Mouse (Mus musculus) left cerebral cortex, postnatal 10 days (tissue): ENCODE measurements at regions not wholly inside any gene's neighbourhood (a gene's known extent, or its start where the extent isn't known, plus 50 kb on each side); places are given as distances from the start of the nearest gene placed in this dataset.
A peak's percentile ranks its signal among the peaks of the same experiment; 100 is the strongest.

Experiments
- DNase-seq, 2 experiments: peaks; one replicate each; pipeline ENCODE4 v3.0.0; 2021 to 2022; ENCODE audit warnings: low spot score in 2 of 2, mixed read lengths in 1 of 2; ENCODE audit errors: extremely low spot score in 1 of 2
- intact Hi-C: fragments of 180-260 bp; cut with DNase I; formaldehyde crosslinking; loops from one replicate; pipeline ENCODE4 v1.15.1; 2025

GRCm38 (mm10) chr13:81852309-81852978 is 69.6 kb downstream of the Cetn3 start:
- intact Hi-C loops, result no loop called here
- DNase-seq, result no peak

- intact Hi-C loops, result no loop called here
- peak; percentile 26 to 59 for DNase-seq
Measured at GRCm38 (mm10) chr13:81856072-81856471, 73.2 kb downstream of the Cetn3 start.

GRCm38 (mm10) chr13:81860683-81861082 is 77.8 kb downstream of the Cetn3 start:
- intact Hi-C loops, result no loop called here
- no peak for DNase-seq

- intact Hi-C loops, result no loop called here
- DNase-seq, result peak in 1 of 2 experiments; percentile 27
Measured at GRCm38 (mm10) chr13:81861886-81862600, 79.2 kb downstream of the Cetn3 start.

- DNase-seq, result peak in 1 of 2 experiments; percentile 23
Measured at GRCm38 (mm10) chr13:81871226-81871625, 88.3 kb downstream of the Cetn3 start.

GRCm38 (mm10) chr13:81885879-81886278 is 103.0 kb downstream of the Cetn3 start:
- intact Hi-C loops, result no loop called here
- no peak for DNase-seq

More at GRCm38 (mm10) chr13:81871226-81871625, 88.3 kb downstream of the Cetn3 start:
- intact Hi-C loops, result no loop called here

GRCm38 (mm10) chr13:81930266-81930665 is 147.4 kb downstream of the Cetn3 start:
- DNase-seq, result no peak
- intact Hi-C loops, result no loop called here

GRCm38 (mm10) chr13:81931199-81931598 is 148.3 kb downstream of the Cetn3 start:
- intact Hi-C loops, result no loop called here
- DNase-seq, result no peak

GRCm38 (mm10) chr13:81937061-81937460 is 154.2 kb downstream of the Cetn3 start:
- intact Hi-C loops, result no loop called here
- no peak for DNase-seq

GRCm38 (mm10) chr13:81944047-81944446 is 161.2 kb downstream of the Cetn3 start:
- intact Hi-C loops, result loop anchor here (5.0 to 10.0 kb wide), 8 partner anchors 157 to 1713 kb away; no protein-coding TSS in a partner anchor
- peak; percentile 87 to 91 for DNase-seq

GRCm38 (mm10) chr13:81944469-81944868 is 161.6 kb downstream of the Cetn3 start:
- no peak for DNase-seq
- intact Hi-C loops, result loop anchor here (5.0 to 10.0 kb wide), 8 partner anchors 157 to 1713 kb away; no protein-coding TSS in a partner anchor

- DNase-seq, result no peak
- intact Hi-C loops, result loop anchor here (10.0 kb wide), 4 partner anchors 369 to 989 kb away; no protein-coding TSS in a partner anchor
Measured at GRCm38 (mm10) chr13:81945741-81946140, 162.9 kb downstream of the Cetn3 start.

- intact Hi-C loops, result no loop called here
- no peak for DNase-seq
Measured at GRCm38 (mm10) chr13:81965431-81965830, 182.6 kb downstream of the Cetn3 start.

- no peak for DNase-seq
- intact Hi-C loops, result no loop called here
Measured at GRCm38 (mm10) chr13:81975878-81976277, 193.0 kb downstream of the Cetn3 start.

GRCm38 (mm10) chr13:81978003-81978402 is 195.1 kb downstream of the Cetn3 start:
- intact Hi-C loops, result no loop called here
- DNase-seq, result no peak

GRCm38 (mm10) chr13:81979289-81979688 is 196.4 kb downstream of the Cetn3 start:
- intact Hi-C loops, result no loop called here
- DNase-seq, result no peak

GRCm38 (mm10) chr13:81980094-81980493 is 197.2 kb downstream of the Cetn3 start:
- intact Hi-C loops, result no loop called here
- peak in 1 of 2 experiments; percentile 23 for DNase-seq

- DNase-seq, result no peak
- intact Hi-C loops, result no loop called here
Measured at GRCm38 (mm10) chr13:81982491-81982890, 199.6 kb downstream of the Cetn3 start.

GRCm38 (mm10) chr13:82000681-82001212 is 217.9 kb downstream of the Cetn3 start:
- intact Hi-C loops, result no loop called here
- no peak for DNase-seq
